Mouse (Mus musculus): ENCODE results near the gene Mettl6. TPM values are rescaled to one million over a fixed set of nuclear protein-coding genes. Genes with fewer than 3 reads are reported as not detected.

The Mettl6 gene
- polyA plus RNA-seq (2015; fragmentation: Nextera tagmentation; extraction: Ambion mirVana) = 42.5 and 48.7 TPM in 2 replicates

GRCm38 (mm10) chr14:31494975-31495455, at the start of gene Mettl6:
TSS of gene Mettl6 (minus strand) at chr14:31495040.
- Histone ChIP-seq H3K27ac (peak within 1 kb of the TSS; percentile 89), H3K27me3 (replicated peaks) (no peaks in the 10 kb centered on the region), H3K4me2 (peak within 1 kb of the TSS; percentile 80), H3K36me3 (replicated peaks) (peaks cover 14% of the 10 kb centered on the region), H3K4me1 (peaks cover 41% of the 10 kb centered on the region), H3K4me3 (peak within 1 kb of the TSS; percentile 97), H3K9me3 (no peaks in the 10 kb centered on the region), H3K9ac (peak within 1 kb of the TSS; percentile 96)
- ATAC-seq (replicated peaks) = peak; percentile 98
- under 1% methylated on average over 49 of the region's 49 CpGs for WGBS

GRCm38 (mm10) chr14:31543885-31544442, 49.1 kb upstream of the Mettl6 start:
- H3K4me2 ChIP-seq = no peak overlapping the region
- no peak overlapping the region for H3K4me3 ChIP-seq
- H3K27me3 ChIP-seq (replicated peaks) = no peaks in the 10 kb centered on the region
- H3K4me1 ChIP-seq = no peaks in the 10 kb centered on the region
- H3K27ac ChIP-seq = no peak overlapping the region
- no peak for ATAC-seq (replicated peaks)
- H3K9ac ChIP-seq = no peak overlapping the region
- H3K9me3 ChIP-seq = no peaks in the 10 kb centered on the region
- WGBS = 81% methylated on average over 11 of the region's 11 CpGs
- H3K36me3 ChIP-seq (replicated peaks) = no peaks in the 10 kb centered on the region

GRCm38 (mm10) chr14:31537298-31537697, 42.5 kb upstream of the Mettl6 start:
- no peak overlapping the region for H3K4me2 ChIP-seq
- H3K4me3 ChIP-seq = no peak overlapping the region
- 65% methylated on average over 6 of the region's 6 CpGs for WGBS
- H3K36me3 ChIP-seq (replicated peaks) = no peaks in the 10 kb centered on the region
- no peaks in the 10 kb centered on the region for H3K4me1 ChIP-seq
- H3K27me3 ChIP-seq (replicated peaks) = no peaks in the 10 kb centered on the region
- H3K9me3 ChIP-seq = no peaks in the 10 kb centered on the region
- no peak overlapping the region for H3K9ac ChIP-seq
- no peak overlapping the region for H3K27ac ChIP-seq
- no peak for ATAC-seq (replicated peaks)

- Histone ChIP-seq H3K27me3 (replicated peaks) (no peaks in the 10 kb centered on the region), H3K4me2 (no peak overlapping the region), H3K27ac (no peak overlapping the region), H3K9ac (no peak overlapping the region), H3K9me3 (no peaks in the 10 kb centered on the region), H3K36me3 (replicated peaks) (no peaks in the 10 kb centered on the region), H3K4me1 (no peaks in the 10 kb centered on the region), H3K4me3 (no peak overlapping the region)
- WGBS = 58% methylated on average over 3 of the region's 3 CpGs
- ATAC-seq (replicated peaks) = no peak
These were observed 37.8 kb upstream of the Mettl6 start for GRCm38 (mm10) chr14:31532656-31533055.

- no peaks in the 10 kb centered on the region for H3K4me1 ChIP-seq
- no peak for ATAC-seq (replicated peaks)
- H3K27ac ChIP-seq = no peak overlapping the region
- no peak overlapping the region for H3K4me2 ChIP-seq
- no peaks in the 10 kb centered on the region for H3K27me3 ChIP-seq (replicated peaks)
- no peaks in the 10 kb centered on the region for H3K9me3 ChIP-seq
- no peak overlapping the region for H3K9ac ChIP-seq
- H3K4me3 ChIP-seq = no peak overlapping the region
- H3K36me3 ChIP-seq (replicated peaks) = no peaks in the 10 kb centered on the region
- WGBS = 75% methylated on average over 12 of the region's 12 CpGs
These were observed 36.8 kb upstream of the Mettl6 start for GRCm38 (mm10) chr14:31531506-31532148.

GRCm38 (mm10) chr14:31530847-31531246, 36.0 kb upstream of the Mettl6 start:
- Histone ChIP-seq H3K9me3 (no peaks in the 10 kb centered on the region), H3K4me3 (no peak overlapping the region), H3K9ac (no peak overlapping the region), H3K27me3 (replicated peaks) (no peaks in the 10 kb centered on the region), H3K4me2 (no peak overlapping the region), H3K36me3 (replicated peaks) (no peaks in the 10 kb centered on the region), H3K27ac (no peak overlapping the region), H3K4me1 (no peaks in the 10 kb centered on the region)
- ATAC-seq (replicated peaks) = no peak
- WGBS = 89% methylated on average over 4 of the region's 4 CpGs

- 83% methylated on average over 7 of the region's 7 CpGs for WGBS
- Histone ChIP-seq H3K4me2 (no peak overlapping the region), H3K4me3 (no peak overlapping the region), H3K9ac (no peak overlapping the region), H3K36me3 (replicated peaks) (no peaks in the 10 kb centered on the region), H3K27ac (no peak overlapping the region), H3K9me3 (no peaks in the 10 kb centered on the region), H3K27me3 (replicated peaks) (no peaks in the 10 kb centered on the region), H3K4me1 (no peaks in the 10 kb centered on the region)
- ATAC-seq (replicated peaks) = no peak
These were observed 30.4 kb upstream of the Mettl6 start for GRCm38 (mm10) chr14:31525040-31525810.

GRCm38 (mm10) chr14:31521318-31521717, 26.5 kb upstream of the Mettl6 start:
- WGBS = 64% methylated on average over 2 of the region's 2 CpGs
- no peaks in the 10 kb centered on the region for H3K9me3 ChIP-seq
- H3K4me1 ChIP-seq = no peaks in the 10 kb centered on the region
- H3K4me2 ChIP-seq = no peak overlapping the region
- no peak overlapping the region for H3K9ac ChIP-seq
- H3K27ac ChIP-seq = no peak overlapping the region
- H3K36me3 ChIP-seq (replicated peaks) = no peaks in the 10 kb centered on the region
- H3K4me3 ChIP-seq = no peak overlapping the region
- ATAC-seq (replicated peaks) = no peak
- no peaks in the 10 kb centered on the region for H3K27me3 ChIP-seq (replicated peaks)

GRCm38 (mm10) chr14:31519165-31519564, 24.3 kb upstream of the Mettl6 start:
- H3K9ac ChIP-seq = no peak overlapping the region

GRCm38 (mm10) chr14:31515895-31516294, 21.1 kb upstream of the Mettl6 start:
- Histone ChIP-seq H3K4me3 (no peak overlapping the region), H3K27ac (no peak overlapping the region), H3K4me2 (no peak overlapping the region), H3K9ac (no peak overlapping the region), H3K27me3 (replicated peaks) (no peaks in the 10 kb centered on the region), H3K36me3 (replicated peaks) (no peaks in the 10 kb centered on the region), H3K4me1 (no peaks in the 10 kb centered on the region), H3K9me3 (no peaks in the 10 kb centered on the region; the same call in 1 of the 2 replicates)
- 95% methylated on average over 2 of the region's 2 CpGs for WGBS
- no peak for ATAC-seq (replicated peaks)

More at GRCm38 (mm10) chr14:31519165-31519564, 24.3 kb upstream of the Mettl6 start:
- 62% methylated on average over 3 of the region's 3 CpGs for WGBS
- Histone ChIP-seq H3K4me3 (no peak overlapping the region), H3K27ac (no peak overlapping the region), H3K36me3 (replicated peaks) (no peaks in the 10 kb centered on the region), H3K9me3 (no peaks in the 10 kb centered on the region; the same call in 1 of the 2 replicates), H3K27me3 (replicated peaks) (no peaks in the 10 kb centered on the region), H3K4me1 (no peaks in the 10 kb centered on the region), H3K4me2 (no peak overlapping the region)
- ATAC-seq (replicated peaks) = no peak

- H3K27me3 ChIP-seq (replicated peaks) = no peaks in the 10 kb centered on the region
- no peak for ATAC-seq (replicated peaks)
- H3K4me3 ChIP-seq = no peak overlapping the region
- no peaks in the 10 kb centered on the region; the same call in 1 of the 2 replicates for H3K9me3 ChIP-seq
- H3K4me1 ChIP-seq = no peaks in the 10 kb centered on the region
- peaks cover 39% of the 10 kb centered on the region for H3K36me3 ChIP-seq (replicated peaks)
- no peak overlapping the region for H3K9ac ChIP-seq
- H3K27ac ChIP-seq = no peak overlapping the region
- H3K4me2 ChIP-seq = no peak overlapping the region
- WGBS = 87% methylated on average over 3 of the region's 3 CpGs
These were observed 15.5 kb upstream of the Mettl6 start for GRCm38 (mm10) chr14:31510322-31510721.

GRCm38 (mm10) chr14:31509911-31510310, 15.1 kb upstream of the Mettl6 start:
- Histone ChIP-seq H3K4me1 (no peaks in the 10 kb centered on the region), H3K4me2 (no peak overlapping the region), H3K36me3 (replicated peaks) (peaks cover 42% of the 10 kb centered on the region), H3K9me3 (no peaks in the 10 kb centered on the region; the same call in 1 of the 2 replicates), H3K27me3 (replicated peaks) (no peaks in the 10 kb centered on the region), H3K4me3 (no peak overlapping the region), H3K27ac (no peak overlapping the region), H3K9ac (no peak overlapping the region)
- WGBS = 98% methylated on average over 2 of the region's 2 CpGs
- no peak for ATAC-seq (replicated peaks)

Measured in midbrain, embryonic 15.5 days (tissue).